Mouse (Mus musculus) cortical plate, adult 2 months (tissue): ENCODE results near the gene Pxt1. TPM values are rescaled to one million over a fixed set of nuclear protein-coding genes. Genes with fewer than 3 reads are reported as not detected.
"Not testable (repeated sequence)": the region's sequence is repeated elsewhere in the genome, so short reads cannot be mapped to it uniquely, and the experiment has no call there.

ENCODE experiments used
- H3K27ac ChIP-seq: fragments of 200-500 bp; 2 replicates; pipeline ENCODE4 v1.5.1; 2012; ENCODE audit warnings: low read length, control low read depth, inconsistent platforms; ENCODE audit not compliant: insufficient read depth
- H3K4me1 ChIP-seq: fragments of 200-500 bp; 2 replicates; pipeline ENCODE4 v1.6.1; 2011; ENCODE audit warnings: low read length; ENCODE audit not compliant: control insufficient read depth, insufficient read depth
- H3K4me3 ChIP-seq: fragments of 200-500 bp; 2 replicates; pipeline ENCODE4 v1.5.1; 2011; ENCODE audit warnings: mild to moderate bottlenecking, low read length, control low read depth; ENCODE audit not compliant: insufficient read depth
- CTCF ChIP-seq: fragments of 200-500 bp; IDR thresholded peaks from 2 replicates; pipeline ENCODE4 v1.5.1; 2011; ENCODE audit warnings: mild to moderate bottlenecking, control low read depth, low read length; ENCODE audit not compliant: insufficient read depth; ENCODE audit errors: extremely low read depth
- POLR2A ChIP-seq: fragments of 200-500 bp; IDR thresholded peaks from 2 replicates; pipeline ENCODE4 v1.6.1; 2011; ENCODE audit warnings: mild to moderate bottlenecking, low read length, control low read depth; ENCODE audit not compliant: insufficient read depth; ENCODE audit errors: extremely low read depth
- polyA plus RNA-seq: library from polyadenylated mRNA; depleted of rRNA; stranded (reverse); fragments of >200 nt; gene quantifications from 2 replicates; pipeline ENCODE4 v1.2.3, GENCODE M21; 2012; rRNA removed

Pxt1 gene
- not detected in 2 replicates for polyA plus RNA-seq

GRCm38 (mm10) chr17:28943740-28944139 is at the start of gene Pxt1:
Gene Pxt1, minus strand, starts transcription at chr17:28943840.
- no peak within 1 kb of the TSS for H3K4me3 ChIP-seq
- H3K4me1 ChIP-seq: no peaks in the 10 kb centered on the region
- no peak within 1 kb of the TSS for H3K27ac ChIP-seq
- TF ChIP-seq POLR2A: no peak
- no peak for TF ChIP-seq CTCF

GRCm38 (mm10) chr17:28993004-28993403 is 49.4 kb upstream of the Pxt1 start:
- not testable (repeated sequence) for H3K4me3 ChIP-seq, H3K4me1 ChIP-seq, H3K27ac ChIP-seq

- TF ChIP-seq POLR2A (no peak), CTCF (no peak)
- H3K4me1 ChIP-seq: no peaks in the 10 kb centered on the region; the same call in 1 of the 2 replicates
- H3K27ac ChIP-seq: no peak overlapping the region
- no peak overlapping the region for H3K4me3 ChIP-seq
These were observed 48.5 kb upstream of the Pxt1 start for GRCm38 (mm10) chr17:28992105-28992504.

- TF ChIP-seq POLR2A (no peak), CTCF (no peak)
- H3K27ac ChIP-seq: no peak overlapping the region
- no peaks in the 10 kb centered on the region; the same call in 1 of the 2 replicates for H3K4me1 ChIP-seq
- H3K4me3 ChIP-seq: no peak overlapping the region
These were observed 47.6 kb upstream of the Pxt1 start for GRCm38 (mm10) chr17:28991286-28991685.

- TF ChIP-seq POLR2A: no peak
- no peak for TF ChIP-seq CTCF
- Histone ChIP-seq H3K4me3 (no peak overlapping the region), H3K4me1 (no peaks in the 10 kb centered on the region; the same call in 1 of the 2 replicates), H3K27ac (no peak overlapping the region)
These were observed 46.4 kb upstream of the Pxt1 start for GRCm38 (mm10) chr17:28990060-28990459.

- TF ChIP-seq CTCF: no peak
- no peak for TF ChIP-seq POLR2A
- no peak overlapping the region for H3K27ac ChIP-seq
- no peak overlapping the region for H3K4me3 ChIP-seq
- H3K4me1 ChIP-seq: no peaks in the 10 kb centered on the region; the same call in 1 of the 2 replicates
These were observed 45.4 kb upstream of the Pxt1 start for GRCm38 (mm10) chr17:28988996-28989395.

- Histone ChIP-seq H3K27ac (no peak overlapping the region), H3K4me3 (no peak overlapping the region), H3K4me1 (no peaks in the 10 kb centered on the region; the same call in 1 of the 2 replicates)
- TF ChIP-seq CTCF (no peak), POLR2A (no peak)
These were observed 44.7 kb upstream of the Pxt1 start for GRCm38 (mm10) chr17:28988291-28988690.

- Histone ChIP-seq H3K4me3 (no peak overlapping the region), H3K27ac (no peak overlapping the region), H3K4me1 (no peaks in the 10 kb centered on the region; the same call in 1 of the 2 replicates)
- TF ChIP-seq POLR2A (no peak), CTCF (peak; percentile 70)
These were observed 44.1 kb upstream of the Pxt1 start for GRCm38 (mm10) chr17:28987713-28988112.

GRCm38 (mm10) chr17:28986833-28987232 is 43.2 kb upstream of the Pxt1 start:
- Histone ChIP-seq H3K4me3 (no peak overlapping the region), H3K27ac (no peak overlapping the region), H3K4me1 (no peaks in the 10 kb centered on the region)
- TF ChIP-seq CTCF: peak; percentile 40; the same call in 1 of the 2 replicates
- TF ChIP-seq POLR2A: no peak

GRCm38 (mm10) chr17:28984724-28985420 is 41.2 kb upstream of the Pxt1 start:
- H3K27ac ChIP-seq: no peak overlapping the region
- H3K4me3 ChIP-seq: no peak overlapping the region
- no peak for TF ChIP-seq POLR2A
- H3K4me1 ChIP-seq: no peaks in the 10 kb centered on the region
